Mouse (Mus musculus): ENCODE measurements at regions not wholly inside any gene's neighbourhood (a gene's known extent, or its start where the extent isn't known, plus 50 kb on each side); places are given as distances from the start of the nearest gene placed in this dataset.

DNA sequence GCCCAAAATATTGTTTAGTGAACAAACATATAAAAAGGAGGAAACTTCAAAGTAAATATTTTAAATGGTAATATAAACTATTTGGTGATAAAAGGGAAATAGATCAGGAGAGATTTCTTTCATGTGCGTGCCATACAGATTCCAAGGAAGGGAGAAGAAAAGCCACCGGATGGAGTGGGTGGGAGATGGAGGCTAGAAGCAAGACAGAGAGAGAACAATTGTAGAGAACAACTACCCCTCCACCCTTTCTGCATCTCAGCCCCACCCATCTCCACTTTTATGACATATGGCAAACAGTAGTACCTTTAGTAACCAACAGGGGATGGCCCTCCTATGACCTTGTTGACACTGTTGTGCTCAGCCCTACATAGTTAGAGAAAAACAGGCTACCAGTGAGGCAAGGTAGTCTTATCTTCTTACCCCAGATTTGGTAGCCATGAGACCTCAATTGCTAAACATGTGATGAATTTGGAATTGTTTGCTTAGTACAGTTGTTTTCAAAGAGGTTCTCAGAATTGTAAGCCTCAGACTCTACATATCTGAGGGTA lies 516.9 kb upstream of the A1bg start:
- intact Hi-C loops (cut with DNase I) = no loop called here
- no peak for DNase-seq (ENCODE audit: low spot score)

DNA sequence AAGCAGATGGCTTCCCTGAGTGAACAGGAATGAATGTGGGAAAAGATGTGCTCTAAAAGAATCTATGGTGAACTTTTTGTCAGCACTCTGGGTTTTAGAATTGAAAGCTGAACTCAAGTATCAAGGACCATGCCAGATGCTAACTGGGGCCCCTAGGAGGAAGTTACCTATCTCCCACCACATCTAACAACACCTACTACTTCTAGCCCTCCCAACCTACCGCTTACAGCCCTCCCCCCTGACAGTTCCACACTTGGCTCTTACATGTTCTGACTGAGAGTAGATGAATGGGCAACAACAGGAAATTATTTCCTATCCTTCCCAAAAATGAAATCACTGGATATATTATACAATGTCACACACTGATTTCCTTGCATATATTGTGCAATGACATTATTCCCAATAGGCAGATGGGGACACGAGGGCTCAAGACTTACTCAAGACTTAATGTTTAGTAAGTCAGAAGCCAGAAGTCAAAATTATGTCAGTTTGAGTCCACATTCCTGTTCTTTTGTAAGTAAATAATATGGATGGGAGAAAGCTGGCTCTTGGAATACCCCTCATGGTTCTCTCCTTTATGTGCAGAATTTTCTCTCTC lies 506.1 kb upstream of the A1bg start:
- intact Hi-C loops (cut with DNase I) = no loop called here
- no peak for DNase-seq (ENCODE audit: low spot score)

DNA sequence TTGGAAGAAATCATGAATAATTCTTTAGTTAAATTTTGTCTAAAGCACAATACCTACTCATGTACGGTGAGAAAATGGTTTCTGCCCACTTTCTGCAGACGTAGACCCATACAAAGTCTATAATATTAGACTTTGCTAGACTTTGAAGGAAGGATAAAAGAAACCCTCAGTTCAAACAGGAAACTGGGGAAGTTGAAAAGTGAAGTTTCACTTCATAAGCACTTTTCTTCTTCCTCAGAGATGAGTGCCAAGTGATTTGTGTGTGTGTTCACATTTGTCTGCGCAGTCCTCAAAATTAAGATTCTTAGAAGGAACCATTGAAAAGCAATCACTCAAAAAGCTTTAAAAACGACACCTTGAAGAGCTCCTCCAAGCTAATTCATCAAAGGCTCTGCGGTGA lies 500.2 kb upstream of the A1bg start:
- DNase-seq (ENCODE audit: low spot score) = no peak
- intact Hi-C loops (cut with DNase I) = no loop called here

DNA sequence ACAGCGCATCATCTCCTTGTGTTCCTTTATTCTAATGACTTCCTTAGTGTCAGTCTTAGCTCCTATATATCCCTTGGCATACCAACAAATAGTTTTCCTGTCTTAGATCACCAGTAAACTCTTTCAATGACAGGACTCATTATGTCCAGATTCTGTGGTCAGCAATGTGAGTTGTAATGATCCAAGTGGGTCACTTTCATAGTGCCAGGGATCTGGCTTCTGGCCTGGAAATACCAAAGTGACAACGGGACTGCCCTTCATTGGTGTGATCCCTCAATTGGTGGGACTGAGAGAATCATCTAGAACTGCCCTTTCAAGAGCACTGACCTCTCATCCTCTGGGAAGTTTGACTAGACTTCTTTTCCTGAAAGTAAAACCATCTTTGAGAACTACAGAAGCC lies 494.7 kb upstream of the A1bg start:
- DNase-seq (ENCODE audit: low spot score) = no peak

DNA sequence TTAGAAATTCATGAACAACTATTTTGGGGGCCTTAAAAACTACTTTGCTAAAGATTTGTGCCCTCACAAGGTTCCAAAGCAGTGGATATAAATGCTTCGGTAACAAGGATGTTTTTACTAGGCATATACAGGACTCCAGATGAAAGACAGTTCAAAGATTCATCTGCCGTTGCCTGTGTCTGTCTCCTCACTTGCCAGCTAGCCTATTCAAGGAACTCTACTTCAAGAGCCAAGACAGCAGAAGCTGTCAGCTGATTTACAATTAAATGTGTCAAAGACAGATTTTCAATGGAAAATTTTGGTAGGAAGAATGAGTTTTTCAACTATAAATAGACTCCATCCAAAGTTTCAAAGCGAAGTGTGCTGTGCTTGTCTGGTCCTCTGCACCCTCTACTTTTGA lies 494.0 kb upstream of the A1bg start:
- DNase-seq (ENCODE audit: low spot score) = no peak
- intact Hi-C loops (cut with DNase I) = loop anchor here (5.0 kb wide), 1 partner anchor 565 kb away; no protein-coding TSS in a partner anchor

More for the DNA sequence above, 494.7 kb upstream of the A1bg start:
- intact Hi-C loops (cut with DNase I) = loop anchor here (5.0 kb wide), 1 partner anchor 565 kb away; no protein-coding TSS in a partner anchor

DNA sequence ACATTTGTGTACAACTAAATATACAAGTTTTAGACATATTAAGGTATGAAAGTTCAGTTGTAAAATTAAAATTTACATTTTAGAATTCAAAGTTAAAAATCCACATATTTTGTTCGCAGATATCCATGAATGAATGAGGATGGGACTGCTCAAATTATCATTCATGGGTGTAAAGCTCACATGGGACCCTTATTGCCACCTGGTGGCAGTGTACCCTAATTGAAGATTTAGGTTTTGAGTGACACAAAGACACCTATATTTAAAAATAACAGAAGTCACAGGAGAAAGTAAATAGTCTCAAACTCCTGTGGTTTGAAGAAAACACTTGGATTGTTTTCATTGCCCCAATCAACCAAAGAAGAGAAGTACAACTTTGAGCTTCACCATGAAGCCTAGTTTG lies 492.8 kb upstream of the A1bg start:
- DNase-seq (ENCODE audit: low spot score) = no peak
- intact Hi-C loops (cut with DNase I) = loop anchor here (5.0 kb wide), 1 partner anchor 567 kb away; no protein-coding TSS in a partner anchor

DNA sequence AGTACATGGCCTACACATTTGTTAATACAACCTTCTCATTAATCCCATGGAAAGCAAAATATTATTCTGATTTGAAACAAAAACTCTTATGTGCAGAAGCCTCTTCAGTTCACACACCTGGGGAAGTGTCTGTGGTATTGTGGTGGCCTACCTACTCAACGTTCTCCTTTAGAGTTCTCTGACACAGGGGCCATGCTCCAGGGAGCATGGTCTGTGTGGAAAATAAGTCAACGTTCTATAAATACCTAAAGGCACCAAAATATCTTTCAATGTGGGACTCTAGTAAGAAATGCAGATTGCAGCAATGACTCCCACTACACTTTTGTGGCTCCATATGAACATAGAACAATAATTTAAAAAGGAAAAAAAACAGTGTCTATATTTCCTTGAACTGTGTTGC lies 489.0 kb upstream of the A1bg start:
- DNase-seq (ENCODE audit: low spot score) = no peak
- intact Hi-C loops (cut with DNase I) = loop anchor here (5.0 kb wide), 1 partner anchor 255 kb away; no protein-coding TSS in a partner anchor

DNA sequence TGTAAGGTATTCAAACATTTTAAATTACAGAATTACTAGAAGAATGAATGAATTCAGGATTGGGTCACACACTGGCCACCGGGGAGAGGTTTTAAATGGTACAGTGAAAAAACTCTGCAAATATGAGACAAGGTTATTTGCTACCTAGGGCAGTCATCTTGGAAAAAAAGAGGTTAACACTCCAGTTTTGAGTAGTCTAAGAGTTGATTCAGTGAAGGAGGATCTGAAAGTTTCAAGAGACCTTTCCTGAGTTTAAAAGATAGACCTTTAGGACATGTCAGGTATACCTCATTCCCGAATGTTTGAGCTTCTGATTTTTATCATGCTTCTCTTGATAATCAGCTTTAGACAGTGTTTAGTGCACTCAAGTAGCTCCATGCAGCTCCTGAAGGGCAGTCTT lies 488.0 kb upstream of the A1bg start:
- DNase-seq (ENCODE audit: low spot score) = no peak
- intact Hi-C loops (cut with DNase I) = loop anchor here (5.0 kb wide), 1 partner anchor 253 kb away; no protein-coding TSS in a partner anchor

DNA sequence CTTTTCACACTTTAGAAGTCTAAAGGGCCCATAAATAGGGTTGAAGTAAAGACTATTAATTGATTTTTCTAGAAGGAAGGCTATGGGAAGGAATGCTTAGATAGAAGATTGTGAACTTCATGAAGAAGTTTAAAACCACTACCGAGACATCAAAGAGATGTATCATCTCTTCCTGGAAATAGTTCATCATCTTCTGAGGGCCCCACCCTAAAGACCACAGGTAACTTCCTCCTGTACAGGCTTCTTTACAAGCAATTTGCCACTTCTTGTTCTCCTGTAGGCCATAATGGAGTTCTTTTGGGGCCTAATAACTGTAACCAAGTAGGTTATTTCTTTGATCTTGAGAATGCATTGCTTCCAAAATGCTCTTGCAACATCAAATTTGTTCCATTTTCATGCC lies 485.8 kb upstream of the A1bg start:
- no peak for DNase-seq (ENCODE audit: low spot score)
- intact Hi-C loops (cut with DNase I) = no loop called here

DNA sequence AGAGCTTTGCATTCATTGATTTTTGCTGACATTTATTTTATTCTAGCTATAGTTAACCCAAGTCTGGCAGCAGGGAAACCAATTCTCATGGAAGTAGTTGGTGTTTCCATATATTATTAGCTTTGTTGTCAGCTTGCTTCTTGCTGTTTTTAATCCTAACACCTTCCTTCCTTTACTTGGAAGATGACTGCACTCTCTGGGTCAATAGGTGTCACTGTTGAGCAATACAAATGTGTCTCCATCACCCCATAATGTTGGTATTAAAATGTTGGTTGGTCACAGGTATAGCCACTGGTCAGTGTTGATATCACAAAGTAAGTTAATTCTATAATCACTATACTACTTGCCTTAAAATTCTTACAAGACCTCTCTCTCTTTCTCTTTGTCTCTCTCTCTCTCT lies 477.9 kb upstream of the A1bg start:
- DNase-seq (ENCODE audit: low spot score) = no peak
- intact Hi-C loops (cut with DNase I) = no loop called here

DNA sequence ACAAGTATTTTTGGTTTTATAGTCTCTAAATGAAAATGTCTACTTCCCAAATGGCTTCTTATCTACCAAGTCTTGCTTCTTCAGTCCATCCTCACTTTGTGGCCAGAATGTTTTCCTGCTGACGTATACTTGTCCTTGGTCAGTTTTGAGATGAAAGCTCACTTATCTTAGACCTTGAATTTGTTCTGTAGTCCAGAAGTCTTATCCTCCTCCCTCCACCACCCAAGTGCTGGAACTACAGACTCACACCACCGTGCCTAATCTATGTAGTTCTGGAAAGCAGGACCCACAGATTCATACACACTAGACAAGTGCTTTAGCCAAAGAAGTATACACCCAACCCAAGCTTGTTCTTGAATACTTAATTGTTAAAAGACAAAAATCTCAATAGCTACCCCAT lies 477.2 kb upstream of the A1bg start:
- DNase-seq (ENCODE audit: low spot score) = no peak
- intact Hi-C loops (cut with DNase I) = loop anchor here (5.0 kb wide), 1 partner anchor 243 kb away; no protein-coding TSS in a partner anchor

DNA sequence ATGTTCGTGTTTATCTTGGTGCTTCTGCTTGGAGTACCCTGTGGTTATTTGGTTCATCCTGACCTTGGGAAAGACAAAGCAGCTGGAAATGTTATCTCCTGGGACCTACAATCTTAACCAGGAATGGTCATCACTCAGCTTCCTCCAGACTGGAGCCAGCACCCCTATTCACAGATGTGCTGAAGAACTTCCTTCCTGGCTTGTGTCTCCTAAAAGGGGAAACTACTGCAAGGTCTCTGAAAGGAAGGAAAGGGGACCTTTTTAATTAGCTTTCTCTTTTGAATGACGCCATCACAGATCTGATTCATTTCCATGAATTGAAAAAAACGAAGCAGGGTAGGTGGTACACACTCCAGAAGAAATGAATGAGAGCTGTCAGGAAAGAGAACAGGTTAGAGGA lies 476.0 kb upstream of the A1bg start:
- DNase-seq (ENCODE audit: low spot score) = no peak
- intact Hi-C loops (cut with DNase I) = loop anchor here (5.0 kb wide), 1 partner anchor 242 kb away; no protein-coding TSS in a partner anchor

DNA sequence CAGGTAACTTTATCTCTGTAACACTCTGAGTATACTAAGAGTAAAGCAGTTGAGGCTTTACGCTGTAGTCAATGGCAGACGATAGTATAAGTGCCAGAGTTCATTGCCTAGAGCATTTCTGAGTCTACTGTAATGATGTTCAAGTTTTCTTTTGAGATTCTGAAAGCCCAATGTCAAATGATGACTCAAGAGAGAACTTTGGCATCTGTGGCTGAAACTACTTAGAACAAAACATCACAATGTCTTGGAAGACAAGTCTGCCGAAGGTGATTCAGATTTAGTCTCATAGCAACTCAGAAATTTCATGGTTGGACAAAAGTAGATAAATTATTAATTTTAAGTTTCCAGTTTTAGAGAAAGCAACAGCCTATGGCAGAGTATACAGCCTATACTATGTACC lies 474.2 kb upstream of the A1bg start:
- no peak for DNase-seq (ENCODE audit: low spot score)
- intact Hi-C loops (cut with DNase I) = loop anchor here (5.0 kb wide), 1 partner anchor 240 kb away; no protein-coding TSS in a partner anchor

DNA sequence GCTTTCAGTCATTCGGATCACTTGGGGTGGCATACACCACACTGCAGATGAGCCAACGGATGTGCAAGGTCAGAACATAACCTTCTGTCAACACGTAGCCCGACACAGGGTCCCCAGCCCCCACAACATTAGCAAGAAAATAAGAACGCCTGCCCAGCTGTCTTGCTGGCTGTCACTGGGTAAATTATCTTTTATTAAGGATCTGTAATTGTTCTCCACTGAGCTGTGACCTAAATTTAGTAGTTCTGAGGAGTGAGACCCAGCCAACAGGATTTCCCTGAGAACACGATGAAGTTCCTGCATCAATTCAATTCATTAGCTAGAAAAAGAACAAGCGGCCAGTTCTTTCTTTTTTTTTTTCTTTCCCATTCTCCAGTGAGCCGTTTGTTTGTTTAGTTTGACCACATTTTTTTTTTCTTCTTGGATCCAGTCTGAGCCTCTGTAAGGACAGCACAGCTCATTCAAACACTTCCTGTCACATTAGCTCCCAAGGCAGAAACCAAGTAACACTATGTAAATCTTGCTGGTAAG lies 472.5 kb upstream of the A1bg start:
- DNase-seq (ENCODE audit: low spot score) = peak; percentile 7
- intact Hi-C loops (cut with DNase I) = loop anchor here (5.0 kb wide), 1 partner anchor 238 kb away; no protein-coding TSS in a partner anchor

DNA sequence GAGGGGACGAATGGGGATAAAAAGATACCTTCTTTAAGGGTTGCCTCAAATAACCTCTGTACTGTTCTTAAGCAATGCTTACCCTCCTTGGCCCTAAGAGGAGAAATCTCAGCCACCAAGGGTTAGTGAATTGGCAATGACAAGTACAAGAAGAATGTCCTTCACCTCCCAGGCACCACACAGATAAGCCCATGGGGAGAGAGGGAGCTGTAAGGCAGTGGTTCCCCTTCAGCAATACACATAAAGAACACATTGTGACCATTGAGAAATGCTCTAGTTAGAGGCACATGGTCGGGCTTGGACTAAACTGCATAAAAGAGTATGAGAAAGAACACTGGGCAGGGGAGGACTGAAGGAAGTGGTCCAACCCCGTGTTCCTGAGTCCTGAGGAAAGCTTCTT lies 457.9 kb upstream of the A1bg start:
- intact Hi-C loops (cut with DNase I) = no loop called here
- no peak for DNase-seq (ENCODE audit: low spot score)

DNA sequence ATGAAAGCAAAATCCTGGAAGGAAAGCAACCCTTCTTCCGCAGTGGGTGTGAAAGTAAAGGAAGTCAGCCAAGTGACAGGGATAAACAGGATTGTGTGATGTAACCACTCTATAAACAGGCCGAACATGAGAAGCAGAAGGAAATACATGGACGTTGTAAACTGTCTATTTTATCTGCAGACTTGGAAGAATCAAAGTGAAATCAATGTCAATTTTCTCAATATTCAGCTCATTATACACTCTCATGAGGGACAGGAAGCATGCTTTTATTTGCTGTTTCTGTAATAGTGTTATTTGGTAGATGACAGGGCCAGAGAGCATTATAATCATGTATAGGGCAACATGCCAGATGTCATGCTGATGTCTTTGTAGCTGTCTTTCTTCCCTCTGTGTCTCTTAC lies 443.5 kb upstream of the A1bg start:
- no peak for DNase-seq (ENCODE audit: low spot score)

DNA sequence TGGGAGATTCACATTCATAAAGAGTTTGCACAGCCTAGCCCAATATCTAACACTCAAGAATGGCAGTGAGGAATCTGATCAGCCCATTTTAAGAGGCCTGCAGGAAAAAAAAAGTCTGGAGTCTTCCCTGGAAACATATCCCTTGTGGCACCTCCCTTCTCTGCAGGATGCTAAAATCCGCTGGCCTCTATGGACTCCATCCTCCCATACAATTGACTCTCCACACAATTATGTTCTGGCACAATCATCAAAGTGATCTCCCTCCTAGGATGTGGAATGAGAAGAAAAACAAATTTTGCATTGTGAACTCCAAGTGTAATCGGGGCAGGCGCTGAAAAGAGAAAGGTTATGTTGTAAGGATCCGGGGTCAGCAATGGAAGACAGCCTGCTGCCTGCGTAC lies 442.7 kb upstream of the A1bg start:
- intact Hi-C loops (cut with DNase I) = no loop called here
- no peak for DNase-seq (ENCODE audit: low spot score)

More for the DNA sequence above, 443.5 kb upstream of the A1bg start:
- intact Hi-C loops (cut with DNase I) = no loop called here

DNA sequence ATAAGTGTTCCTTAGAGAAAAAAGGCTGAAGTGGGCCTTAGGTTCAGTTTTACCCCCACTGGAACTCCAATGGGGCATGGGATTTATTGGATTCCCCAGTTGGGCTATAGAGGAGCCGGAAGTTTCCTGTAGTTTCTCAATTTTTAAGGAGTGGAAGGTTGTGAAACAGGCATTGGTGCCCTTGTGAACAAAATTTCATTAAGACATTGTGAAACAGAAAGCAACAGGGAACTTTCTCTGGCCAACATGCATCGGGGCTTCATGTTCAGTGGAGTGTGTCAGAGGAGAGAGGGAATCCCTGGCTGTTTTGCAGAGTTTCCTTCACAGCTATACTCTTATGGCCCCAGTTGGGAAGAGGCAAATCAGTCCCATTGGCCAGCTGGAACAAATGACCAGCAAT lies 441.6 kb upstream of the A1bg start:
- no peak for DNase-seq (ENCODE audit: low spot score)
- intact Hi-C loops (cut with DNase I) = no loop called here

DNA sequence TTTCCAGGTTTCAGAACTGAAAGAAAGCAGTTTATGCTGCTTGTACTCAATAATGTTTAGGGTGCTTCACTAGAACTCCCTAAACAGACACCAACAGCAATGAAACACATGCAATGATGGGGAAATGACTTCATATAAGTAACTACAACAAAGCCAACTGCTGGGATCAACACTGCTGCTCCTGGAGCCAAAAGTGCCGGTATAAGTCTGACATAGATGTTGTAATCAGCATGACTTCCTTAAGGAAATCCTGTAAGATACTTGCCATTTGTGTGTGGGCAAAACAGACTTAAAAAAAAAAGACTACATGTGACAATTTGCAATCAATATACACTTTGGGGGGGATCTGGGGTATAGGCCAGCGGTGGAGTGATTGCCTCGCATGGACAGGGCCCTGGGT lies 438.4 kb upstream of the A1bg start:
- intact Hi-C loops (cut with DNase I) = no loop called here
- no peak for DNase-seq (ENCODE audit: low spot score)

DNA sequence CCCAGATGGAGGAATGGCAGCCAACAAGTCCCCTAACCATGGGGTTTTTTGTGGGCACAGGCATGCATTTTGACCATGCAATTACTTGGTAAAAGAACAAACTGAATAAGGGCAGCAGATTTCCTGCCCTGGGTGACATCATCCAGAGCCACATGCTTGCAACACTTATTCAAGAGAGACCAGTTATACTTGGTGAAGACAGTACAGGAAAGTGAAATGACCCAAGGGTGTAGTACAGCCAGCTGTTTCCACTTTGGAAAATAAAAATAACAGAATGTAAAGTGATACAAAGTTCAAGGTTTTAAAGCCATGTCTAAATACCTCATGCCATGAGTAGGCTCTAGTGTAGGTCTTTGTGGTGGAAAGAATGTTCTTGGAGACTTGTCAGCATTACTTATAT lies 432.5 kb upstream of the A1bg start:
- intact Hi-C loops (cut with DNase I) = no loop called here
- no peak for DNase-seq (ENCODE audit: low spot score)

DNA sequence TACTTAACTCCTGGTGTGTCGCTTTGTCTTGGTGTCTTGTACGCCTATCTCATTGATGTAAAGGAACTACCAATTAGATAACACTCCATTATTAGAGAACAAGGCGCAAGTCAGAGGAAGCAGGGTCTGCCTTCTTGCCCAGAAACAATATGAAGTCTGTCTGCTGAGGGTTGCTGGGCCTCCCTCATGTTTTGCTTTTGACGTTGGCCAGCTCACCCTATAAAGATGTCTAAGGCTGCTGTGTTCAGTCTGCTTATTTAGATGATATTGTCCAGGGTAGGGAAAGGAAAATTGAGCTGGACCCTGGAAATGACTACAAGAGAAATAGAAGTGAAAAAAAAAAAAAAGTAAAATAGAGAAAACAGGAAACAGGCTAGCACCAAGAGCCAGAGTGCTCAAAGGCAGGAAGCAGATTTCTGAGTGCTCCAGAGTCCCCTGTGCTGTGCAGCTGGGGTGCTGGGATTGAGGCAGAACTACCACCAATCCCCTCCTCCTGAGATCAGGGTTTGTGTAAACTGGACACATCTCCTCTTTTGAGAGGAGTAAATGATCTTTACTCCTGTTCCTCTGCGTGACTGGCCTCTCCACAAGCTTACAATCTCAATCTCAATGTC lies 429.0 kb upstream of the A1bg start:
- DNase-seq (ENCODE audit: low spot score) = no peak
- intact Hi-C loops (cut with DNase I) = no loop called here
